Mouse (Mus musculus) adrenal gland, postnatal 10 days (tissue): Measurements from ENCODE around the gene Ralgapa2. TPM values are rescaled to one million over a fixed set of nuclear protein-coding genes. Genes with fewer than 3 reads are reported as not detected.
A peak's percentile ranks its signal among the peaks of the same experiment; 100 is the strongest.

ENCODE experiments used
- DNase-seq: peaks from one replicate; pipeline ENCODE4 v3.0.0; 2021; ENCODE audit warnings: mixed read lengths
- long read RNA-seq, 2 experiments: library from polyadenylated mRNA; stranded (forward); transcript quantifications; one replicate each; pipeline ENCODE4 v2.0.0; 2021
- total RNA-seq, 2 experiments: library from RNA; stranded (reverse); gene quantifications; 2 replicates each; pipeline ENCODE4 v1.2.3; 2021

The Ralgapa2 gene
- 10 to 100 TPM; 30.3 to 30.7 TPM for total RNA-seq
- long read RNA-seq, experiment 1, partial matches to known transcripts = 0 of 2 reads
- long read RNA-seq, experiment 1, other reads (novel, unspliced or antisense) = 1 of 2 reads
- long read RNA-seq, experiment 2, partial matches to known transcripts = 2 of 6 reads
- long read RNA-seq, experiment 2, other reads (novel, unspliced or antisense) = 4 of 6 reads

DNA sequence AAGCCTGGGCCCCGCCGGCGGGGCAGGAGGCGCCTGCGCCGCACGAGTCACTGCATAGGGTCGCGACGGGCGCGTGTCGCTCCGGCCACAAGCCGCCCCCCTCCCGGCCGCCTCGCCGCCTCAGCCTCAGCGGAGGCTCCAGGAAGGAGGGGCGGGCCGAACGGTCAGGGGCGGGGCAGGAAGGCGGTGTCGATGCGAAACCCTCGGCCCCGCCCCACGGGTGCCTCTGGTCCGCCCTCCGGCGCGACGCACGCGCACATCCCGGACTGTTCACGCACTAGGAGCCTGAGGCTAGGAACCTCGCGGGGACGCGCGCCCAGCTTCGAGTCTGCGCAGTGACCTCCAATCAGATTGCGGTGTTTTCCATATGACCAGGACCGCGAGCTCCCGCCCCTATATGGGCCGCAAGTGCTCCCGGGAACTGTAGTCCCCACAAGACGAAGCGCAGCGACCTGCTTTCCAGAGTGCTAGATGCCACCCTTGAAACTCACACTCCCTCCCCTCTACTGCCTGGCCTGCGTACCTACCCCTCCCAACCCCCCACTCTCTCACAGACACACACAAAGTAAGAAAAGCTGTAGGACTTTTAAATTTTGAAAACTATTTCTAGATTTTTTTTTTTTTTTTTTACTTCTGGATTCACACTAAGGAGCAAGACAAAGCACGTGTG, at the start of gene Ralgapa2:
Gene Ralgapa2, minus strand, starts transcription at position 434 of the 670 bp plus-strand sequence.
- peak; percentile 99 for DNase-seq

DNA sequence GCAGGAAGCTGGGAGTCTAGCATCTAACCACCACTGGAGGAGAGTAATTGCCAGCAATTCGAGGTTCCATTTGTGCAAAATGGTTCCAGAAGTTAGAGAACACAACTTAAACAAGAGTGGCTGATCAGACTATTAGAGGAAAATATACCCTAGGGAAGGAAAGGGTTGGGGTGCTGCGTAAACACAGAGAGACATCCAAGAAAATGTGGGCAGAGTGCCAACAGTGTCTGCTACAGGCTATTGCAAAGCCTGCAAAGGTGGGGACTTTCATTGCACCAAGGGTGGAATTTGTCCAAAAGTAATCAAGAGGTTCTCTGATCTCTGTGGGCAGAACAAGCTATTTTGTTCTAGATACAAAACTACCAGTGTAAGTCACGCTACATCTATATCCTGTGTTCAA, 49.4 kb upstream of the Ralgapa2 start:
- peak; percentile 64 for DNase-seq

DNA sequence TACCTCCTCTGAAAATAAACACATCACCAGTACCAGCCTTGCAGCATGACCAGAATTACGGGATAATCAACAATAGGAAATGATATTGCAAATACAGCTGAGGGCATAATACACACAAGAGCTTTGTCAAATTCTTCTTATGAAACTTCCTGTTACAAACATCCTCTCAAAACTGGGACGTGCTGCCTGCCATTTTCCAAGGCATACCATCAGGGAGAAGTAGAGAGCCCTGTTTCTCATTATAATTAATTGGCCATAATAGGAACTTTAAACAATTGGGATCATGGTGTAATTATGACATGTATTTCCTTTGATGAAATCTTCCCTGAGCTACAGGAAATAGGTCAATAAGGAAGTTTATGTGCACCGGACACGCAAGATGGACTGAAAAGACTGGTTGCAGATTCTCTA, 48.5 kb upstream of the Ralgapa2 start:
- no peak for DNase-seq

DNA sequence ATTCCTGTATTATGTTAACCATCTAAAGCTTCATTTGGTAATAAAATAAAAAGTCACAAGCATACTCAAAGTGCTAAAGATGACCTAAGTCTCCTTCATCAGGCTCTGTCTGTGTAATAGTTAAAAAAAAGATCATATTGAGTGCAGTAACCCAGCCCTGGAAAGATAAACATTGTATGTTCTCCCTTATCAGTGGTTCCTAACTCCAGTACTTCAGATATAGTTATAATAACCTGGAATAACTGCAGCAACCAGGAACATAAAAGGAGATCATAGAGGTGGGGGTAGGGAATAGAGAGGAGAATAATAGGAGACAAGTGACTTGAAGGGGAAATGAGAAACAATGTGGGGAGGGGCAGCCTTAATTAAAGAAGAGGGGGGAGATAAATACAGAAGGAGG, 44.0 kb upstream of the Ralgapa2 start:
- DNase-seq = no peak

DNA sequence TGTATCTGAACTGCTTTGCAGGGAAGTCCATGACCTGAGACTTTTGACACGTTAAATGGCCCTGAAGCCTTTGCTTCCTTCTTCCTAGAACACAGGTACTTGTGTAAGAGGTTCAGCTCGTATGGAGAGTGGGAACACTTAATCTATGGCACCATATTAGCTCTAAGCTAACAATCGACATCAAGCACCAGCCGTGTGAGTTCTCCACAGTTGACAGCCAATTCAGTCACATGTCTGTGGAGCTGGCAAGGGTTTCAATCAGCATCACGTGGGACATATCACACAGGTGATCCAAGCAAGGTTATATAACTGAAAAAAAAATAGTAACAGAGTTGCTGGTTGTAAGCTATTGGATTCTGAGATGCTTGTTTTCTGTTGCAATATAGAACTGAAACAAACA, 43.2 kb upstream of the Ralgapa2 start:
- no peak for DNase-seq

DNA sequence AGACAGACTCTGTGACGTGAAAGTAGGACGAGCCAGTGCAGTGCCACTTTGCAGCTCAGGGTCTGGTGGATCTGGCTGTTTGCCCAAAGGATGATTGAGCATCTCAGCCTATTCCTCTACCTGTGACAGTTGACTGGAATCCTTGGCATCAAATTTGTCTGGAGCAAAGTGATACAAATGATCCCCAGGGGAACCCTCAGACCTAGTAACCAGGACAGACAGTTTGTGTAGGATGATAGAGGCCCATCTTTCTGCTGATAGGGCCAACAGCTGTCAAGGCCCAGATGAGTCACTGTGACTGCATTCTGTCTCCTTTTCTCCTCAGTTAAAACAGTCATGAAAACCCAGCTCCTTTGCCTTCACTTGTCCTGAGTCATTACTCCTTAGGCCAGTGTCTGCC, 41.6 kb upstream of the Ralgapa2 start:
- DNase-seq = no peak

DNA sequence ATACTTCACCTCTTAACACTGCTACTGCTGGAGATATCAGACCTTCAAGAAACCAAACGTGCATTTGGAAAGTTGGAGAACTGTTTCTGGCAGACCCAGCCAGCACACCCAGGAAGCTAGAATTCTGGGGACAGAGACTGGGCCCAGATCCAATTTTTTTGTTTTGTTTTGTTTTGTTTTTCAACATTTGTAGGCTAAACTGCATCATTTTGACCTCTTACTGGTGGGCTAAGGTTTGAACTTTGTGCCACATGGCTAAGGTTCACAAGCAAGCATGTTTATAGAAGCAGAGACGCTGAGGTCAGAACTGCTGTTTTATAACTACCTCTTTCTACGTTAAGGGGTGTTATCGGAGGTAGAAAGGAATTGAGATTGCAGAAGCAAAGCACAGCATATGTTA, 39.7 kb upstream of the Ralgapa2 start:
- DNase-seq = no peak

DNA sequence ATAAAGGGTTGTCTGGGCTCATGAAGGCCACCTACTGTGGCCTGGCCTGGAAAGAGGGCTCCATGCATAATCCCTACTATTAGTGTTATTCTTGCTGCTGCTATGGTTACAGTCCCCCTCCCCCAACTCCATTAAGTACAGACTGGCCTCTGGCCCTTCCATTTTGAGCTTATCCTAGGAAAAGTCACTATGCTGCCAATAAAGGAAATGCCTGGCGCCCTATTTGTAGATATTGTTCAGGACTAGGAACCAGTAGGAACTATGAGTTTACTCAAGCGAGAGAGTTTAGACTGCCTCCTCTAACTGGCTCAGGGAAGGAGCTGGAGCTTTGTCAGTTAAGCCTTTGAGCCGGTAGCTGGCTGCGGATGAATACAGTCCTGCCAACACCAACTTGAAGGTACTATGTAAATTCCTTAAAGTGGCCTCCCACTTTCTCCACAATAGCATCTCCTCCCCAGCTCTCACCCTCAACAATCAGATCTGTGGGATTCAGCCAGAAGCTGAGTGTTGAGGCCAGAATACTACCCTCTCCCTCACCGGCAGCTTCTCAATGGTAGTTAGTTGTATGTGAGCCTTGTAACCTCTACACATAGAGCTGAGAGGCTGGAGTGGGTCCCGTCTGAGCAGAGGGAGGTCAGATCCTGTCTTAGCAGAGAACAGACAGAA, 37.1 kb upstream of the Ralgapa2 start:
- no peak for DNase-seq

DNA sequence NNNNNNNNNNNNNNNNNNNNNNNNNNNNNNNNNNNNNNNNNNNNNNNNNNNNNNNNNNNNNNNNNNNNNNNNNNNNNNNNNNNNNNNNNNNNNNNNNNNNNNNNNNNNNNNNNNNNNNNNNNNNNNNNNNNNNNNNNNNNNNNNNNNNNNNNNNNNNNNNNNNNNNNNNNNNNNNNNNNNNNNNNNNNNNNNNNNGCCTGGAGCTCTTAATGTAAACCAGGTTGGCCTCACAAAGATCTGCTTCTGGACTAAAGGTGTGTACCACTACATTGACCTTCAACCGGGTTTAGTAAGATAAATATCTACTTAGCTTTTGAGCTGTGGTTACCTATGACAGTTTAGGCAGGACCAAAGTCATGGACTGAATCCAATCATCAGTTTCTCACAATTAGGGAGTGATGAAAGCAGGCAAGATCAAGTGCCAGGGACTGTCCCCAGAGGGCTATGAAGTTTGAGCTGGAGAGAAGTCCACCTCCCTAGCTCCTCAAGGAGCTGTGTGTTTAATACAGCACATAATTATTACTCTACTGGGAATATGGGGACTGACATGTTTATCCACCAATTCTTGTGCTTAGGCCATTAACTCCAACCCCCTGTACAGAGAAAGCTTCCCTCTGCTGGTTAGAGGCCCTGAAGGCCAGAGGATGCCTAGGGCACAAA, 32.1 kb upstream of the Ralgapa2 start:
- DNase-seq = peak; percentile 60

DNA sequence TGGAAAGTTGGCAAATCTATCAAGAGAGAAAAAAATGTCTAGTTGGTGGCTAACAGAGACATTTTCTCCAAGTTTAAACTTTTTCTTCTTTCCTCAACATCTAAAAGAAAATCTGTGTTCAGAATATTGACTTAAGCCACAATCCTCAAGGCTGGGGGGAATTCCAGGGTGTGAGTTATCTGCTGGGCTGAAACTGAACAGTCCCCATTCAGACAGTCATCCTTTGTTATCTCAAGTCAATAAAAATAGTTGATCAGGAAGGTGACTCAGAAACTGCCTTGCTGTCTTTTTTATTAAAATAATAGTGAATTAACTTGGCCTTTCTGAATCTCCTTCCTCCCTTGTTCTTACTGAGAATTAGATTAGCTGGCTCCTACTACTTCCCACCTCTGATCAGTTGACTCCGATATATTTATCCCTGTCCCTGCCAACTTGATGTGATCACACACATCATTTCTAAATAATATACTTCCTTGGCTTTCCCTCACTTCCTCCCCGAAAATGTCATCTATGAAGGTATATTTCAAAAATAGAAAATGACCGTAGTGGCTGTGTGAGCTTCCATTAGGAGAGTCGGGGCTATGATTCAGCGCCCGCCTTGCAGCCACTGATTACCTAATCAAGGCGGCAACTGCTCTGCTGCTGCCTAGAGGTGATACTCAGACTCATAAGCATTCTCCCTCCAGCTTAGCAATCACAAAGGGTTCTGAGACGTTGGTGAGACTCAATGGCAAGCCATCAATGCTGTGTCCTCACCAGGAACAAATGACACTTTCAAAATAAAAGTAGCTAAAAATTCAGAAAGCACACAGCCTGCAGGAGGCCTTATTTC, 21.2 kb upstream of the Ralgapa2 start:
- no peak for DNase-seq

DNA sequence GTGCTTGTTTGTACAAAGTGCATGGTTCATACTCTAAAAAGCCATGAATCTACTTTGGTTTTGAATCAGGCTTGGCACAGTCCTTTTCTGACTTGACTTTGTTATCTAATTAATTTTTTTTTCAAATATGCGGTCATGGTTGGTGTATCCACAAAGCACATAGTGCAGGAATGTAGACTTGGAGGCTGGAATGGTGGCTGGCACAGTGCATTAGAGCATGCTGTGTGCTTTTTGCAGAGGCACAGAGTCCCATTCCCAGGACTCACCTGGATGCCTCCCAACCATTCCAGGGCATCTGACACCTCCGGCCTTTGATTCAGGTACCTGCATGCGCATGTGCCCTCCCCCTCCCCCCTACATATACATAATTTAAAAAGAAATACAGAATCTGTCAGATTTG, 20.3 kb upstream of the Ralgapa2 start:
- no peak for DNase-seq

DNA sequence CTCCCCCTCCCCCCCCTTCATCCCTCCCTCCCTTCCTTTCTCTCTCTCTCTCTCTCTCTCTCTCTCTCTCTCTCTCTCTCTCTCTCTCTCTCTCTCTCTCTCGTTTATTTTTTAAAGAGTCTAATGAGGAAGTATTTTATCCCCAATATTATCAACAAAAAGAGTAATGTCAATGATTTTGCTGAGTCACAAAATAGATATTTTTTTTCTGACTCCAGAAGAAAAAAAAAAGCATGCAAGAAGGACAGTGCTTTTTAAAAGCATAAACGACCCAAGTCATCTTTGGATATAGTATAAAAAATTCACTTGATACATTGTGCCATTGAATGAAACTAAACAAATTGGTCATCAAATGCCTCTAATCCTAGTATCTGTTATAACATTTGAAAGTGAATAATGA, 13.3 kb upstream of the Ralgapa2 start:
- no peak for DNase-seq

DNA sequence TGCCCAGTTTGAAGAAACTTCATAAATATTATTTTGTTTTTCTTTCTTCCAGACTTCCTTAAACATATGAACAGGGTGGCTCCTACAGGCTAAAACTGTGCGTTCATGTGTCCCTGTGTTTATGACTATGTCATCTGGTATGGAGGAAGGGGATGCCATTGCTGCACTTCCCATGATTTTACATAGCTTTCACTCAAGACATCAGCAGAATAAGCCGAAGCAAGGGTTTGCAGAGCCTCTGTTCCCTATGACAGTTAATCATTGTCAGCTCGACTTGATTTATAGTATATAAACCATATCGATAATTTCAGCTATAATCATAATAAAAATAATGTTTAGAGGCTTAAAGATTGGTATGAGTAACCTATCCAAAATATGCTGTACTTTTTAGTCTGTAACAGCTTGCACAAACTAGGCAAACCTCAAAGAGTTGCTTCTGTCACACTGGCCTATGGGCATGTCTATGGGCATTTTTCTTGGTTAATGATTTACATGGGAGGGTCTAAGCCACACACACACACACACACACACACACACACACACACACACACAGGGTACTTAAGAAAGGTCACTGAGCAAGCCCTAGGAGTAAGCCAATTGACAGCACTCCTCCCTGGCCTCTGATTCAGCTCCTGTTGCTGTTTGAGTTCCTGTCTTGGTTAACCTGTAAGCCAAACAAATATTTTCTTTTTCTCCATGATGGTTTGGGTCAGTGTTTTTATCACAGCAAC, 12.7 kb upstream of the Ralgapa2 start:
- DNase-seq = no peak

DNA sequence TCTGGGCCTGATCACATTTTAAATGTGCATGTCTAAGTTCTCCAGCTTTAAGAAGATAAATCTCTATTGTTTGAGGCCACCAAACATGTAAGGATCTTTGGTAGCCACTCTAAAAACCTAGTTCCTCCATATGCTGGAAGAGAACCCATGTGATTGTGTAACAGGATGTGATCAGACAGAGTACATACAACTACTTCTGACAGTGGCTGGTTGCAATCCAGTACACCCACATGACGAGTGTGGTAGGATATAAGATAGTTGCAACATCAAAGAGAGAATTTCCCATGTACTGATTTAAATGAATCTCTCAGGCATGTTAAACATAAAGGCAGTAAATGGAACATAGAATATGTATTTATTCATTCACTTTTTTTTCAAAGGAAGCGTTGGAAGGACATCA, 4.8 kb upstream of the Ralgapa2 start:
- no peak for DNase-seq

DNA sequence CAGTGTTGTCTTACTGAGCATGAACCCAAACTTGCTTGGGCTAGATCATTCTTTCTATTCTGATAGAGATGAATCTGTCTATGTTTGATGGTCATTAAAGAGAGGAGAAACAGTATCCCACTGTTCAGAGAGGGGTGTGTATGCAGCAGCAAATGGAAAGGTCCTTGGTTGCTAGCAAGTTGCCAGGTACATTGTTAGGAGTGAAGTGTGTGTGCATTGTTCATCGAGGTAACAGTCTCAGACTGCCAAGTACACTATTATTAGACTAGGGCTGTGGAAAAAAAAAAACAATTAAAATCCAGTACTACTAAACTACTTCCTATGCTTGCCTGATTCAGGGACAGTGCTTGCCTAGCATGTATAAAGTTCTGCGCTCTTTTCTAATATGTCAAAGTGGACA, 2.9 kb upstream of the Ralgapa2 start:
- DNase-seq = no peak

DNA sequence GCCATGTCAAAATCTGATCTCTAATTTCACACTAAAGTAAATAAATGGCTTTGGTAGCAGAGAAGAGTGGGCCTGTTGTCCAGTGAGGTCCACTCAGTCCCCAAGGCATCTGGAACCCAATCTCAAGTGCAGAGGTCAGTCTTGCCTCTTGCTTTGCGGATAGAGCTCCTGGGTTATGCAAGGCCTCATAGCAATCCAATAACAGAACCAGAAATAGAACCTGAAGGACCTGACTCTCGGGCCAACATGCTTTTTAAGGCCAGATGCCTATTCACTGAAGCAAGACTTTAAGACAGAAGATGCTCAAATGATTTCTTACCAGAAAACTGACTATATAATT, 407 bp upstream of the Ralgapa2 start:
- peak; percentile 25 for DNase-seq

DNA sequence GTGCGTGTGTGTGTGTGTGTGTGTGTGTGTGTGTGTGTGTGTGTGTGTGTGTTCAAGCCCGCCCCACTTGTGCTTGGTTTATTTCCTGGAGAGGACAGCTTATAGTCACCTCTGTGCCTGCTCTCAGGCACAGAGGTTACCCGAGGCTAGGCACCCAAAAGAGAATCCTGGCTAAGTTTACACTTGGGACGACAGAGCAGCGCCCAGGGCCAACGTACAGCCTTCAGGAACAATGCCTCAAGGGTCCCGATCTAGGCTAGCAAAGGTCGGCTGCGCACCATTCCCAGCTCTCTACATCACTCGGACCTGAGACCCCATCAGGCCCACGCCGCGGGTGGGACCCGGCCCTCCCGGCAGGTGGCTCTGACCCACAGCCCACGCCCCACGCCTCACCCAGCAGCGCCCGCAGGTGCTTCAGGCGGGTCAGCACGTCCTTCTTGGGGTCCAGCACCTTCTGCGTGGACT, 711 bp downstream of the Ralgapa2 start:
- no peak for DNase-seq

DNA sequence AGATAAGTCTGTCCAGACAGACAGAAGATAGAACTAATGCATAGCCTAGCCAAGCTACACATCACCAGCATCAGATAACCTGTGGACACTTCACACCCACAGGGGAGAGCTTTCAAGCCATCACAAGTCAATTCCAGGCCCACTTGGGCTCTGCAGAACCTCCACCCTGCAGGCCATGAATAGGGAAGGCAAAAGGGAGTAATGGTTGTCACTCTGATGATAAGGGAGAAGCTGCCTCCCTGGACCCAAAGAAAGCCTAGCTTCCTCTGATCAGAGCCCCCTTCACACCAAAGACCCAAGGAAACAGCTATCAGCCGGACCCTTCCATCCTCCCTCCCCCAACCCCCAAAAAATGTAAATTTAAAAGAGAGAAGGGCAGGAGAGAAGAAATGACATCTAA, 1.4 kb downstream of the Ralgapa2 start:
- no peak for DNase-seq

DNA sequence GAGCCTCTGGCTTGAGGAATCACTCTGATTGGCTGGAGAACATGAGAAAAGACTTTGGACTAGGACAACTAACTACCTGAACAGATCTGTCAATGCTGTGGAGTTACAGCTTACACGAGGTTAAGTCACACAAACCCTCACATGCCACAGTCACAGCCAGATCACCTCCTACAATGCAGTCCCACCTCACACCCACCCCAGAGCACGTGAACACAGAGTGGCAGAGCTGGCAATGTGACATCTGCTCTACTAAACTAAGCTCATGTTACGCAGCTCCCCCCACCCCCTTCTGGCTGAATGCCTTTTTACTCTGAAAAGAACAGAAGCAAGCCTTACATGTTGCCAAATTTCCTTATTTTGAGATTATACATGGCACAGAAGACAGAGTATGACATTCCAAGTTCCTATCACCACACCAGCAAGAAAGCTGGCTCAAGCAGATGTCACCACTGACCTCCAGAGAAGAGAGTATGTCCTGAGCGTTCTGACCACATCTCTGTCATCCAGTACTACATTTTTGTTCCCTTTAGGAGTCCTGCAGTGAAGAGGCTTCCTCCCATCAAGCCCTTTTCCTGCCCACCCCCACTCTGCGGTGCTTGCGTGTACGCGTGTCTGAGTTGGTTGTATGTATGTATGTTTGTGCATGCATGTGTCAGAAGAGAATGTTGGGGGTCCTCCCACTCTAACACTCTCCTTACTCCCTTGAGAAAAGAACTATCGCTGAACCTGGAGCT, 9.4 kb downstream of the Ralgapa2 start:
- peak; percentile 75 for DNase-seq

DNA sequence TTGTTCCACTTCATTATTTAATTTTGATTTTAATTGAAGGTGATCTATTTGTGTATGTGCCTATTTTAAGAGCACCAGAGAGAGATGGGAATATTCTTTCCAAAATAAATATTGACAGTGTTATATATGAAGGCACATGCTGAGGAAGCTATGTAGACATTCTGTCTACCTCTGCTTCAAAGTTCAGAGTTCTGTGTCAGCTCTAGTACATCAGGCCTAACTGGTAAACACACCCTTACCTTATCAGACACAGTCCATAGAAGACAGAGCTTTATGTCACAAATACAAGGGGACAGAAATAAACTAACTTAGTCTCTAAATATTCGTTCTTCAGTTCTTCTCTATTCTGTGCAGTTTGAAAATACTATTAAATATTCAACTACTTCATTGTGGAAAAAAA, 12.1 kb downstream of the Ralgapa2 start:
- no peak for DNase-seq

DNA sequence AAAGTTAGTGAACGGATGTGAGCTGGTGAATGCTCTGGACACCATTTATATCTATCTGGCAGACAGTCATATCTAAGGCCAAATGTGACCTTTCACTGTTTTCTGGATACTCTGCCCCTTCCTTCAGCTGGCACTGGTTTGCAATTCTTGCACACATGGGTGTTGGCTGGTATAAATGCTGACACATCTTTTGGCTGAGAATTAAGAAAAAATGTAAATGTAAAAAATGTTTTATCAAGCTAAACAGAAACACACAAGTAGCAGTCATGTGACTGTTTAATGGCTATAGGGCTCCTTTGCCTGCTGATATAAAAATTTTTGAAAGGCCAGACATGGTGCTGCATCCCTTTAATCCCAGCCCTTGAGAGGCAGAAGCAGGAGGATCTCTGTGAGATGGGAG, 13.0 kb downstream of the Ralgapa2 start:
- DNase-seq = peak; percentile 18
